13 mouse cellular contexts compared by ENCODE assay signal in the genomic region with DNA sequence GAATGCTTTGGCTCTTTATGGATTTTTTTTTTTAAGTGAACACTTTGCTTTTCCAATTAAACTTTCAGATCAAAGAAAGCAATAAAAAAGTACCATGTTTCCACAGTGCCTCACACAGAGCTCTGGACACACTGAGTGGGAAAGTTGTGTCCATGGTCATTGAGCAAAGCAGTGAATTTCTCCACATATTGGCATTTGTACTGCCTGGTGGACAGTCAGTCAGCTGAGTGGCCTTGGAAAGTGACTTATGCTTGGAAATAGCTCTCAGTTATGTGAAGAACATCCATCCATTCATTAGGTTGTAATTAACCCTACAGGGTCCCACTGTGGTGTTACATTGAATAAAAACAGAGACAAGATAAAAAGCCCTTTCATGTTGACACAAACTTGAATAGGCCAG.
A peak's percentile ranks its signal among the peaks of the same experiment; 100 is the strongest.
DNase-seq lines count a peak whose midpoint lies in the region.
"Had no signal": no experiment of that assay in that cellular context is flagged by ENCODE, and none has a peak within 500 bp of the region (broad histone marks: within the 10 kb centered on the region; RNA-seq: fewer than 3 reads in every experiment).

No protein-coding gene starts in this region.

- peak; percentile 58 for DNase-seq in adrenal gland, adult 2 months
- no peak for DNase-seq in adrenal gland, postnatal 25 days
- DNase-seq in adrenal gland, postnatal 10 days = peak; percentile 35
- no peak for DNase-seq in adrenal gland, adult 18-20 months (ENCODE audit: low spot score in 2 of 2)
- peak; percentile 57 for DNase-seq in adrenal gland, postnatal 14 days
- DNase-seq: B cell, adult 2 months; cerebellum, adult 11 months; cerebellum, adult 18-20 months; cerebellum, adult 8-10 months; cerebellum, adult 9-11 months; cerebellum, postnatal 14 days; cerebellum, postnatal 36 days; embryo, embryonic 11 days had no signal

Comparison
In these comparisons a context has a peak if more than half of its experiments do, and no peak if none do; other contexts are left out.
1. DNase-seq: peak in adrenal gland, adult 2 months (single experiment), adrenal gland, postnatal 10 days (single experiment) and adrenal gland, postnatal 14 days (single experiment); none in adrenal gland, postnatal 25 days (single experiment) and adrenal gland, adult 18-20 months (0 of 2).